Mouse (Mus musculus) CH12F3 (cell line): ENCODE results near the gene Gm44503.

Source experiments
- in situ Hi-C: fragments of 300-500 bp; cut with MboI; formaldehyde crosslinking; loops from 2 replicates; pipeline ENCODE4 v1.14.3; 2020; ENCODE audit warnings: low sequenced_read_pairs

Gm44503 gene

GRCm38 (mm10) chr9:73020566-73021097 lies 62.0 kb downstream of the Gm44503 start:
- in situ Hi-C loops: no loop called here

- in situ Hi-C loops: no loop called here
Measured at GRCm38 (mm10) chr9:73025818-73026636, 67.4 kb downstream of the Gm44503 start.

DNA sequence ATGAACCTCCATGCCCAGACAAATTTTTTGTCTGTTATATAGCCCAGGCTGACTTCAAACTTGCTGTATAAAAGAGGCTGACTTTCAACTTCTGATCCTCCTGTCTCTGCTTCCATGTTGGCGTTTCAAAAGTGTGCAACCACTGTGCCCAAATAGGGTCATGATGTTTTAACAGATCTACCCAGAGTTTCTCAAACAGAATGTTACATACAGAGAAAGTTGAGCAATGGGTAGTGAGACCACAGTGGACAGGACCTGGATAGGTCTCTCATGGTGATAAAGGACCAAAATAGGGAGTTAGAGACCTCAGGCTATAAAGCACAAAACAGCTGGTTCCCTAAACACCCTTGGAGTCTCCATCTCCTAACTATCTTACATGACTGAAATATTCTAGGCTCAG lies 71.8 kb downstream of the Gm44503 start:
- in situ Hi-C loops: no loop called here

DNA sequence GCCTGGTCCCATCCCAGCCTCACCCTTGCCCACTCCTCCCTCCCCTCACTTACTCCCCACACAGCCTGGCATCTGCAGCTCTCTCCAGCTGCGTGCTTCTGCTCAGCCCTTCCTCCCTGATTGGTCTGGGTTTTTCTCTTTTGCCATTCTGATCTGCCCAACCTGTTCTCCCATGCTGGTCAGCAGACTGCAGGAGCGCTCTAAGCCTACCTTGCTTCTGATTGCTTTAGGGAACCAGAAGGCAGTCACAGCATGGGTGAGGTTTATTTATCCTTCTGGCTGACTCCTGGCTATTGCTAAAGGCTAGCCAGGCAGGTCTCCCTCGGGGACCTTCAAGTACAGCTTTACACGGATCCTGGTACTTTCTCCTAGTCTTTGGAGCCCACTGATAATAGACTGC lies 72.8 kb downstream of the Gm44503 start:
- in situ Hi-C loops: no loop called here

DNA sequence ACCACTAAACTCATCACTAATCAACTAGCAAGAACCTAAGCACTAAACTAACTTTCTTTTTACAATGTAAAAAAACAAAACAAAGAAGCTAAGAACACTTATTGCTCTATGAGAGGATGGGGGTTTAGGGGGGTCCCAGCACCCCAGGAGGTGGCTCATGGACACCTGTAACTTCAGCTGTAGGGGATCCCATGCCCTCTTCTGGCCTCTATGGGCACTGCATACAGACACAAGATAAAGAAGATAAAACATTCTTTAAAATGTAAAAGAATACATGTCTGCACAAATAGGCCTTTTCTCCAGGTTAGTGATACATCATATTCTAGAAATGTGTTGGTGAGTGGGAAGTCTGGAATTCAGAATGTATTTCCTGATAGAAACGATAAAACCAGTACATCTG lies 74.8 kb downstream of the Gm44503 start:
- in situ Hi-C loops: no loop called here

- in situ Hi-C loops: no loop called here
Measured at GRCm38 (mm10) chr9:73039222-73039945, 80.7 kb downstream of the Gm44503 start.

DNA sequence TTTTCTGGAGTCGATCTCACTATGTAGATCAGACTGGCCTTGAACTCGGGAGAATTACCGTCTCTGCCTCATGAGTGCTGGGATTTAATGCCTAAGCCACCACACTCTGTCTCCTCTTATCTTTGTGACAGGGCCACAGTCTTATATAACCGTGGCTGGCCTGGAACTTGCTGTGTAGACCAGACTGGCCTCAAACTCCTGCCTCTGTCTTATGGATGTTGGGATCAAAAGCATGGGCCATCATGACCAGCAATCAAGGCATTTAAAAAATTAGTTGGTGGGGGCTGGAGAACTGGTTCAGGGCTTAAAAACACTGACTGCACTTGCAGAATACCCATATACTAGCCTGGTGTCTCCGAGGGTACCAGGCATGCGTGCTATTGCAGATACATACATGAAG lies 81.4 kb downstream of the Gm44503 start, which contains the start of gene Pigb:
Gene Pigb, minus strand, starts transcription at position 299 of the 400 bp plus-strand sequence.
- in situ Hi-C loops: loop anchor here (10.0 kb wide), 1 partner anchor 55 kb away; no protein-coding TSS in a partner anchor

DNA sequence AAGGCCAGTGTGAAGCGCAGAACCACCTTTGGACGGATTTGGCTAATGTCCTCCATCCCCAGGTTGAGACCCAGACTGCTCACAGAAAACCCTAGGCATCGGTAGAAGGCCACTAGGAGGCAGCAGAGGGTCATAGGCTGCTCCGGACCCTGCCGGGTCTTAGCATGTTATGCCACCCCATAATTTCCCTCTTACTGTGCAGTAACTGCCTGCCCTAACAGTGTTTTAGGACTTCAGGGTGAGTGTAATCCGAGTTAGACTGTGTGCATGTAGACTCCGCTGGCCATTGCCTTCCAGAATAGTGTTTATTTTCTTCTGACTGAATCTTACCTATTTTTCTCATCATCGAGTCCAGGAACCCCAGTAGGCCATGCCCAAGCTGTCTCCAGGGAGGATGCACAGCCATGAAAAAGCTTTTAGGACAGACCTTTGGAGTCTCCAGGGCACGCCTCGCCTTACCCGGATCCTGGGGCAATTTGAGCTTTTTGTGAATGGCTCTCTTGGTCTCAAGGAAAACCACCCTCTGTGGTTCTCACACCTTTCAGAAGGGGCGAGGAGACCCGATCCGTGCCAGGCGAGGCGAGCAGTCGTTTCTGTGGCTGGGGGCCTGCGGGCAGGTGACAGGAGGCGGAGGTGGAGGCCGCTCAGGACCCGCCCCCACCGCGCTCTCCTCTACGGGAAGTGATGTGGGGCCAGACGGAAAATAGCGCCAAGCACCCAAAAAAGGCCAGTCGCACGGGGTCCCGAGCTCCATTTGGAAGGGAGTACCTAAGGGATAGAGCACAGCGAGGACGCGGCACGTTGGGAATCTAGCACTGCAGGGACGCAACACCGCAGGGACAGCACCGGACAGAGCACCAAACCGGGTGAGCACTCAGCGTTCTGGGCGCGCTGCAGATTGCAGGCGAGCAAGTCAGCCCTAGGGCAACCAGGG lies 85.8 kb downstream of the Gm44503 start, which contains the start of gene Rab27a:
Gene Rab27a, plus strand, starts transcription at position 709 of the 934 bp plus-strand sequence.
- in situ Hi-C loops: loop anchor here (10.0 kb wide), 1 partner anchor 50 kb away; no protein-coding TSS in a partner anchor

DNA sequence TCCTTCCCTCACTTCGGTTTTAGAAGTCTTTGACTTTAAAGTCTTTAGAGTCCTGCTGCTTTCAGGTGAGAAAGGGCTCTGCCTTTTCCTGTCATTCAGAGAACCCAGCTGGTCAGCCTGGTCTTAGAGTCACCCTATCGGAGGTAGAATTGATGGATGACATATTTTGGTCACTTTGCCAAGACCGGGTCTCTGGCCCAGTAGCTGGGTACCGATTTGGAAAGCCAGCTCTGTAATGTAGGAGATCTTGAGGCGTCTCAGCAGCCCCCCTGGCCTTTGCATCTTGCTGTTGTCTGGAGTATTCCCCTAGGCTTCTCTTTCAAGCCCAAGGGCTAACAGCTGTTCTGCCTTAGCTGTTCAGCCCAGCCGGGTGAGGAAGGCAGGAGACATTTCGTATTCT lies 86.6 kb downstream of the Gm44503 start:
- in situ Hi-C loops: loop anchor here (10.0 kb wide), 1 partner anchor 50 kb away; no protein-coding TSS in a partner anchor

DNA sequence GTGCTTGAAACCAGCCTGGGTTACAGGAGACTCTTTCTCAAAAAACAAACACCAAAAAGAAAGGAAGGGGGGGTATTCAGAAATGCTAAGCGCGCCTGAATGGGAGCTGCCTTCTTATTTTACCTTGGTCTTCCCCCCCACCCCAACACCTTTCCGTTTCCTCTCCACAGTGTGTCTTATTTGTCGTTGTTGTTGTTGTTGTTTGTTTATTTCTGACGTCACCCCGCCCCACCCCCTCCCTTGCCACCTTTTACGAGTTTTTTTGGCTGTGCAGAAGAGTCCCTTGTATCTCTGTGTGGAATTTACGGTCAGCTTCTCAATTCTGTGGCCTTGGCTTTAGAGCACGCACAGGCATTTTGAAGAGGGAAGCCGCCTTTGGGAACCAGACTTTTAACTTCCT lies 87.1 kb downstream of the Gm44503 start:
- in situ Hi-C loops: loop anchor here (10.0 kb wide), 1 partner anchor 49 kb away; no protein-coding TSS in a partner anchor

DNA sequence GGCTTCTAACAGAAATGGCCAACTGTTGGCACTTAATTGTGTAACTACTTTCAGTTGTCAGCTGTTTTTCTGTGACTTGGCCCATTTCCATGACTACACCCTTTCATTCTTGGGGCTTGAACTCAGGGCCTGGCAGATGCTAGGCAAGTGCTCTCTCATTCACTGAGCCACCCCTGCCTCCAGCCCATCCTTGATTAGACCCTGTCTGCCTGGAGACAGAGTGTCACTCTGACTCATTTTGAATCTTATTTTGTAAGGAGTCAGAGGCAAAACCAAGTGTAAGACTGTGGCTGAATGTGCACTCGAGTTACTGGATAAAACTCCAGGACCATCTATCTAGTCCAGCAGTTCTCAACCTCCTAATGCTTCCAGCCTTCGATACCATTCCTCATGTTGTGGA lies 89.3 kb downstream of the Gm44503 start:
- in situ Hi-C loops: loop anchor here (10.0 kb wide), 1 partner anchor 47 kb away; no protein-coding TSS in a partner anchor

DNA sequence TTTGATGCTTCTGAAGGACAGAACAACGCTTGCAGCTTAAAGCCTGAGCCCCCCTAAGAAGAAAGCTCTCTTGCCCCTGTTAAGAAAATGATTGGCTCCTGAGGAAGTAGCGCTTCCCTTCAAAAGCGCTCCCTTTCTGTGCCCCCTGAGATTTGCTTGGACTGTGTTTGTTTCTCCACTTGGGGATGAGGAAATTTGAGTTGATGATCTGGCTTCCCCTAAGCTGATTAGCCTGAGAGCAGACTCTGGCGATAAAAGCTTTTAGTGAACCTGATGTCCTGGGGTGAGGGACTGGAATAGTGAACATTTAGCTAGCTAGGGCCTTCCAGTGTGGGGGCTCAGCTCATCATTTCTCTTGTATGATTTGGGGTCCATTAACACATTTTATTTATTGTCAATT lies 90.3 kb downstream of the Gm44503 start:
- in situ Hi-C loops: loop anchor here (10.0 kb wide), 1 partner anchor 46 kb away; no protein-coding TSS in a partner anchor

DNA sequence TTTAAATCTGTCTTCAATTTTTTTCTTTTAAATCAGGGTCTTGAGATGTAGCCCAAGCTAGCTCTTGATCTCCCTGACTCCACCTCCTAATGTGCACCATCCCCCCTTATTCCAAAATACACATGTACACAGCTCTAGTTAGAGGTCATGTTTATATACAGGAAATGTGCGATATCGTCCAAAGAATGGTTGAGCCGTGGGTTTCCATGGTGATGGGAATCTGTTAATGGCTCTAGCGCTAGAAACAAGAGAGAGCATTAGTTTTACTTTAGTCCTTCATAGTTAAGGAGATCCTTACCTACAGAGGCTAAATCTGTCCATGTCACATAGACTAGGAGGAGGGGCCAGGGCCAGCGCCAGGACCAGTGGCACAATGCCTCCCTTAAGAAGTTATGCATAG lies 91.2 kb downstream of the Gm44503 start:
- in situ Hi-C loops: loop anchor here (10.0 kb wide), 1 partner anchor 45 kb away; no protein-coding TSS in a partner anchor

DNA sequence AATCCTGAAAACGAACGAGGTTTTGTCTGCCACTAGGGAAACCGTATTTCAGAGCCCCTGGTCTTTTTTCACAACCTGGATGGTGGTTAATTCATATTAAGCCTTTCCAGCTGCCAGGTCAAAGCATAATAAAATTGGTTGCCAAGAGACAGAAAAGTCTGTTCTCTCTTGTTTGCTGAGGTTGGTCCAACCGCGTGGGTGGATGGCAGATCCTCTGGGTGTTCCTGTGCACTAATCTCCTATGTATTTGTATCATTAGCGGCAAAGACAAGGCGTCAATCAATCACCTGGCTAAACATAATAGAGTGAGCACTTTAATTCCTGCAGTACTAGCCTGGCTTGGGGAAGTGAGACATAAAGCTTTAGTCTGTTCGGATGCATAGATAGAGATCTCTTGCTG lies 92.0 kb downstream of the Gm44503 start:
- in situ Hi-C loops: no loop called here

- in situ Hi-C loops: no loop called here
Measured at GRCm38 (mm10) chr9:73055441-73055911, 96.8 kb downstream of the Gm44503 start.

- in situ Hi-C loops: no loop called here
Measured at GRCm38 (mm10) chr9:73059224-73059623, 100.6 kb downstream of the Gm44503 start.

GRCm38 (mm10) chr9:73063621-73064290 lies 105.1 kb downstream of the Gm44503 start:
- in situ Hi-C loops: no loop called here
